Mouse (Mus musculus) ES-Bruce4 (cell line): ENCODE results near the gene Zfp524. TPM values are rescaled to one million over a fixed set of nuclear protein-coding genes. Genes with fewer than 3 reads are reported as not detected.

Experiments
- H3K27ac ChIP-seq: 2 replicates; pipeline ENCODE4 v1.5.1; 2012; ENCODE audit warnings: low read length, inconsistent platforms; ENCODE audit not compliant: insufficient read depth
- H3K27me3 ChIP-seq: 2 replicates; pipeline ENCODE4 v1.6.1; 2012; ENCODE audit warnings: mild to moderate bottlenecking, low read length, inconsistent platforms; ENCODE audit not compliant: control insufficient read depth, poor library complexity, insufficient read depth, severe bottlenecking
- H3K36me3 ChIP-seq: 2 replicates; pipeline ENCODE4 v1.6.1; 2012; ENCODE audit warnings: inconsistent platforms, mild to moderate bottlenecking, low read length, moderate library complexity; ENCODE audit not compliant: control insufficient read depth, poor library complexity, insufficient read depth, severe bottlenecking
- H3K4me1 ChIP-seq: one replicate; pipeline ENCODE4 v1.8.1; 2011; ENCODE audit warnings: low read length; ENCODE audit not compliant: control insufficient read depth, insufficient read depth
- H3K4me3 ChIP-seq: 2 replicates; pipeline ENCODE4 v1.5.1; 2011; ENCODE audit warnings: low read depth, mild to moderate bottlenecking, low read length
- H3K9ac ChIP-seq: 2 replicates; pipeline ENCODE4 v1.6.1; 2012; ENCODE audit warnings: low read depth, mild to moderate bottlenecking, inconsistent platforms; ENCODE audit not compliant: poor library complexity, severe bottlenecking
- H3K9me3 ChIP-seq: replicated peaks from 2 replicates; pipeline ENCODE4 v1.6.1; 2012; ENCODE audit warnings: mild to moderate bottlenecking, low read length, inconsistent platforms; ENCODE audit not compliant: control insufficient read depth, poor library complexity, insufficient read depth, severe bottlenecking
- CTCF ChIP-seq: IDR thresholded peaks from one replicate; pipeline ENCODE4 v1.8.1; 2011; ENCODE audit warnings: low read depth, low read length
- EP300 ChIP-seq: IDR thresholded peaks from 2 replicates; pipeline ENCODE4 v1.6.1; 2011; ENCODE audit warnings: low read depth, low read length; ENCODE audit not compliant: insufficient read depth
- POLR2A ChIP-seq: IDR thresholded peaks from one replicate; pipeline ENCODE4 v1.8.1; 2011; ENCODE audit warnings: low read length; ENCODE audit not compliant: insufficient read depth
- polyA plus RNA-seq: library from polyadenylated mRNA; stranded (reverse); fragments of >200 nt; gene quantifications from 2 replicates; pipeline ENCODE4 v1.2.4, GENCODE M21; 2011; ENCODE audit warnings: low read depth; ENCODE audit not compliant: missing spikeins, insufficient read depth, insufficient read length

Gene Zfp524
- polyA plus RNA-seq, 1 experiment: 4.7 TPM

GRCm38 (mm10) chr7:5057381-5057780 is 43.2 kb downstream of the Zfp524 start:
- no peak for TF ChIP-seq EP300
- Histone ChIP-seq H3K36me3 (no peaks in the 10 kb centered on the region), H3K27me3 (no peaks in the 10 kb centered on the region), H3K9ac (peak overlapping the region; percentile 72; the same call in 1 of the 2 replicates), H3K4me1 (peaks cover 7% of the 10 kb centered on the region), H3K27ac (no peak overlapping the region), H3K4me3 (peak overlapping the region; percentile 68), H3K9me3 (no peaks in the 10 kb centered on the region)

GRCm38 (mm10) chr7:5057804-5058203 is 43.6 kb downstream of the Zfp524 start:
- no peaks in the 10 kb centered on the region for H3K27me3 ChIP-seq

GRCm38 (mm10) chr7:5058631-5059030 is 44.4 kb downstream of the Zfp524 start:
- Histone ChIP-seq H3K4me1 (peaks cover 6% of the 10 kb centered on the region), H3K36me3 (no peaks in the 10 kb centered on the region), H3K4me3 (no peak overlapping the region), H3K27me3 (no peaks in the 10 kb centered on the region), H3K27ac (no peak overlapping the region), H3K9me3 (no peaks in the 10 kb centered on the region), H3K9ac (no peak overlapping the region)
- TF ChIP-seq POLR2A (no peak), EP300 (no peak), CTCF (no peak)

More at GRCm38 (mm10) chr7:5057804-5058203, 43.6 kb downstream of the Zfp524 start:
- no peaks in the 10 kb centered on the region for H3K36me3 ChIP-seq
- H3K4me1 ChIP-seq: peaks cover 6% of the 10 kb centered on the region
- no peaks in the 10 kb centered on the region for H3K9me3 ChIP-seq
- H3K27ac ChIP-seq: no peak overlapping the region
- H3K4me3 ChIP-seq: no peak overlapping the region
- TF ChIP-seq POLR2A (no peak), EP300 (0 out of 2 replicates have a peak, but pooled peaks have one; percentile 41), CTCF (peak; percentile 62)
- H3K9ac ChIP-seq: no peak overlapping the region

- Histone ChIP-seq H3K9me3 (no peaks in the 10 kb centered on the region), H3K27me3 (no peaks in the 10 kb centered on the region), H3K4me3 (no peak overlapping the region), H3K4me1 (peaks cover 6% of the 10 kb centered on the region), H3K27ac (no peak overlapping the region), H3K36me3 (no peaks in the 10 kb centered on the region), H3K9ac (no peak overlapping the region)
- TF ChIP-seq POLR2A (no peak), EP300 (no peak), CTCF (no peak)
Measured at GRCm38 (mm10) chr7:5059421-5059820, 45.2 kb downstream of the Zfp524 start.

- Histone ChIP-seq H3K9me3 (no peaks in the 10 kb centered on the region), H3K4me1 (peaks cover 6% of the 10 kb centered on the region), H3K4me3 (peak overlapping the region; percentile 87), H3K27me3 (no peaks in the 10 kb centered on the region), H3K27ac (peak overlapping the region; percentile 95), H3K36me3 (no peaks in the 10 kb centered on the region), H3K9ac (peak overlapping the region; percentile 93)
- TF ChIP-seq CTCF: peak; percentile 76
- TF ChIP-seq EP300: no peak
- no peak for TF ChIP-seq POLR2A
Measured at GRCm38 (mm10) chr7:5060239-5060731, 46.1 kb downstream of the Zfp524 start.

- Histone ChIP-seq H3K4me1 (peaks cover 9% of the 10 kb centered on the region), H3K9me3 (no peaks in the 10 kb centered on the region), H3K4me3 (peak overlapping the region; percentile 87), H3K36me3 (no peaks in the 10 kb centered on the region), H3K27me3 (no peaks in the 10 kb centered on the region), H3K27ac (peak overlapping the region; percentile 95), H3K9ac (peak overlapping the region; percentile 93)
- TF ChIP-seq POLR2A (no peak), EP300 (peak; percentile 72; the same call in 1 of the 2 replicates), CTCF (peak; percentile 67)
Measured at GRCm38 (mm10) chr7:5060944-5061773, 46.9 kb downstream of the Zfp524 start.
